Mouse (Mus musculus) midbrain, embryonic 13.5 days (tissue): ENCODE results near the gene Frmd5. TPM values are rescaled to one million over a fixed set of nuclear protein-coding genes. Genes with fewer than 3 reads are reported as not detected.
"Not testable (repeated sequence)": the region's sequence is repeated elsewhere in the genome, so short reads cannot be mapped to it uniquely, and the experiment has no call there.

Experiments
- ATAC-seq: fragments of 200-750 bp; cut with Nextera tagmentation; 2 replicates; pipeline ENCODE4 v1.8.0; 2017; ENCODE audit warnings: mild to moderate bottlenecking, moderate TSS enrichment, moderate library complexity
- H3K27ac ChIP-seq: fragments of 300-500 bp; sonication (generic); 2 replicates; pipeline ENCODE4 v1.5.1; 2015; ENCODE audit warnings: inconsistent platforms, mild to moderate bottlenecking, moderate library complexity
- H3K27me3 ChIP-seq: fragments of 300-500 bp; sonication (generic); 2 replicates; pipeline ENCODE4 v1.6.1; 2015; ENCODE audit warnings: mild to moderate bottlenecking, inconsistent platforms
- H3K36me3 ChIP-seq: fragments of 300-500 bp; sonication (generic); 2 replicates; pipeline ENCODE4 v1.6.1; 2015; ENCODE audit warnings: mild to moderate bottlenecking, inconsistent platforms
- H3K4me1 ChIP-seq: fragments of 300-500 bp; sonication (generic); replicated peaks from 2 replicates; pipeline ENCODE4 v1.6.1; 2015; ENCODE audit warnings: inconsistent platforms
- H3K4me2 ChIP-seq: fragments of 300-500 bp; sonication (generic); replicated peaks from 2 replicates; pipeline ENCODE4 v1.6.1; 2015; ENCODE audit warnings: moderate library complexity, mild to moderate bottlenecking, inconsistent platforms
- H3K4me3 ChIP-seq: fragments of 300-500 bp; sonication (generic); replicated peaks from 2 replicates; pipeline ENCODE4 v1.5.1; 2015; ENCODE audit warnings: mild to moderate bottlenecking, inconsistent platforms
- H3K9ac ChIP-seq: fragments of 300-500 bp; sonication (generic); replicated peaks from 2 replicates; pipeline ENCODE4 v1.6.1; 2015; ENCODE audit warnings: mild to moderate bottlenecking, inconsistent platforms
- H3K9me3 ChIP-seq: fragments of 300-500 bp; sonication (generic); 2 replicates; pipeline ENCODE4 v1.6.1; 2016; ENCODE audit warnings: mild to moderate bottlenecking, inconsistent platforms
- WGBS: fragments of 180-500 bp; shearing (Covaris S2); methylation state at CpG from one replicate; pipeline ENCODE4 v1.1.7; 2015; 5-methylcytosine and 5-hydroxymethylcytosine counted together
- polyA plus RNA-seq: library from polyadenylated mRNA; unstranded; fragments of >200 nt; fragmentation: Nextera tagmentation; extraction: Ambion mirVana; gene quantifications from 2 replicates; pipeline ENCODE4 v1.2.1, GENCODE M21; 2015

Frmd5 gene
- polyA plus RNA-seq: 27.7 and 31.6 TPM in 2 replicates

DNA sequence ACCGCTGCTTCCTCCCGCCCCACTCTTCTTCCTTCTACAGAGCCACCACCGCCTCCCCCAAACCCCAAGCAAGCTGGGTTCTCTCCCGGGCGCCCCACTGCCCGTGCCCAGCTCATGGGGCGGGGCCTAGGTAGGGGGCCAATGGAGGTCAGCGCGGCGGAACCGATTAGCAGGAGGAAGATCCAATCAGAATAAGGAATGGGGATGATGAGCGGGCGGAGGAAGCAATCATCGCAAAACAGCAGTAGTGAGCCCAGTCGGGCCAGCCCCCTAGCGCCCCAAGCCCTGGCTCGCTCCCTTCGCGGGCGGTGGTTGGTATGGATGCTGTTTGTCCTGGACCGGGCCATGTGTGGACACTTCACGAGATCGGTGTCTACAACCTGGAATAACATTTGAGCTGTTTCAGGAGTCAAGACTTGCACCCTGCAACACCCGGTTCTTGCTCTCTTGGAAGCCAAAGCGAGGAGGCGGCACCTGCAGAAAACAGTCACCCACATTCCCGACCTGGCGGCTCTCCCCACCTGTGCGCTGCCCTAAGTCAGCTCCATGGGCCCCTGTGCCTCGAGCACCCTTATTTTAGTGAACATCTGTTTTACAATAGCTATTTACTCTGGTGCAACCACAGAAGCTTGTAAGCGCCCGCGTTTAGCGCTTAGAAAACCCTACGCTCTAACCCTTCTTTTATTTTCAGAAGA lies at the start of gene Frmd5:
Gene Frmd5 (minus strand): TSS at position 129 of the 695 bp plus-strand sequence.
- under 1% methylated on average over 35 of the region's 35 CpGs for WGBS
- no peaks in the 10 kb centered on the region for H3K36me3 ChIP-seq
- ATAC-seq: peak; percentile 97
- peak within 1 kb of the TSS; percentile 83 for H3K4me3 ChIP-seq
- peaks cover 8% of the 10 kb centered on the region; the same call in 1 of the 2 replicates for H3K27me3 ChIP-seq
- H3K27ac ChIP-seq: peak within 1 kb of the TSS; percentile 97
- H3K9ac ChIP-seq: peak within 1 kb of the TSS; percentile 90
- H3K4me2 ChIP-seq: peak within 1 kb of the TSS; percentile 87
- peaks cover 26% of the 10 kb centered on the region for H3K4me1 ChIP-seq
- no peaks in the 10 kb centered on the region for H3K9me3 ChIP-seq

DNA sequence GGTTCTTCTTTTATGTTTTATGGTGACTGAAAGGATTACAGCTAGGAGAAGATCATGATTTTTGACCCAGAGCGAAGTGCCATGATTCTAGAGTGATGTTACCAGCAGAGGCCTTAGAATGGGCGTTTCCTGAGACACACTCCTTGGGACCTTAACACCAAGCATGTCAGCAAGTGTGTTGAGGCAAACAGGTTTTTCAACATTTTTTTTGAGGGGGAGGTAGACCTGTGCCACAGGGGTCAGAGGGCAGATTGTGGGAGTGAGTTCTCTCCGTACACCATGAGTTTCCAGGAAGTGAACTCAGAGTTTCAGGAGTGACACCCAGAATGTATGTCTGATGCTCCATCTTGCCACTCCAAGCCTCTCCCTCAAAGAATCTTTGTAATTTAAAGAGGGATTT lies 47.1 kb upstream of the Frmd5 start:
- Histone ChIP-seq H3K27ac (no peak overlapping the region), H3K27me3 (peaks cover 71% of the 10 kb centered on the region), H3K4me1 (no peaks in the 10 kb centered on the region), H3K9ac (no peak overlapping the region), H3K4me2 (no peak overlapping the region), H3K4me3 (no peak overlapping the region), H3K9me3 (no peaks in the 10 kb centered on the region), H3K36me3 (no peaks in the 10 kb centered on the region)
- 88% methylated on average over 3 of the region's 3 CpGs for WGBS
- no peak for ATAC-seq

DNA sequence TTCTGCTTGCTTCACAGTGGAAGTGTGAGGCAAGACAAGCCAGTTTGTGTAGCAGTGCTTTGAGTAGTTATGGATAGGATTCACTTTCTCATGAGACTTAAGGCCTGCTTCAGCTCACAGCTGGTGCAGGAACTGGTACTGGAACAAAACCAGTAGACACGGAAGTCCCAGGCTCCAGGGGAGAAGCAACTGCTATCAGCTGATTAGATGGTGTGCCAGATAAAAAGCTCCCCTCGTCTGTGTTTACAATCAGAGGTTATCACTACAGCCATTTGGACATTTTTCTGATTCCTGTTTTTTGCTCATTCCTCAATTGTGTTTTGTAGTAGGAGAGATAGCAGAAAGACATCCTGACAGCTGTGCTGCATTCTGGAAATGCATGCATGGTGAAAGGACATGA lies 45.2 kb upstream of the Frmd5 start:
- 74% methylated on average over 2 of the region's 2 CpGs for WGBS

DNA sequence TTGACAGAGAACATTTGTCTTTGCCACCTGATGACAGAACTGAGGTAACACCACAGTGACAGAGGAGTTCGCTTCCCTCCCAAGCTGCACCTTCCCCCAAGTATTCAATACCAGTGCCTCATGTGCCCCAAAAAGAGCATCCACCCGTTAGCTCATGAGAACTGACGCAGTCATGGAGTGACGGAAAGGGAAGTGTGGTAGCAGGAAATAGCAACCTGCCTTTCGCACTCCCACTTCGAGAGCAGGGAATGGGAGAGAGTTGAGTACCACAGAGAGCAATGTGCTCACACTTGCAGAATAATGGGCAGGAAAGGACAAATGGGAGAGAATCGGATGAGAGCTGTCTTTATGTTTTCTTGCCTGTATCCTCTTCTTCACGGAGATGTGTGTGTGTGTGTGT lies 39.2 kb upstream of the Frmd5 start:
- no peaks in the 10 kb centered on the region for H3K36me3 ChIP-seq
- no peak overlapping the region for H3K4me3 ChIP-seq
- H3K9me3 ChIP-seq: no peaks in the 10 kb centered on the region
- no peaks in the 10 kb centered on the region for H3K4me1 ChIP-seq
- no peak overlapping the region for H3K4me2 ChIP-seq
- 81% methylated on average over 8 of the region's 8 CpGs for WGBS
- H3K27me3 ChIP-seq: peaks cover 17% of the 10 kb centered on the region
- H3K27ac ChIP-seq: no peak overlapping the region
- H3K9ac ChIP-seq: no peak overlapping the region
- ATAC-seq: no peak

More for the DNA sequence above, 45.2 kb upstream of the Frmd5 start:
- no peaks in the 10 kb centered on the region for H3K4me1 ChIP-seq
- H3K27me3 ChIP-seq: peaks cover 55% of the 10 kb centered on the region
- H3K36me3 ChIP-seq: no peaks in the 10 kb centered on the region
- H3K9me3 ChIP-seq: no peaks in the 10 kb centered on the region
- no peak overlapping the region for H3K9ac ChIP-seq
- no peak for ATAC-seq
- H3K27ac ChIP-seq: no peak overlapping the region
- H3K4me2 ChIP-seq: no peak overlapping the region
- H3K4me3 ChIP-seq: no peak overlapping the region

DNA sequence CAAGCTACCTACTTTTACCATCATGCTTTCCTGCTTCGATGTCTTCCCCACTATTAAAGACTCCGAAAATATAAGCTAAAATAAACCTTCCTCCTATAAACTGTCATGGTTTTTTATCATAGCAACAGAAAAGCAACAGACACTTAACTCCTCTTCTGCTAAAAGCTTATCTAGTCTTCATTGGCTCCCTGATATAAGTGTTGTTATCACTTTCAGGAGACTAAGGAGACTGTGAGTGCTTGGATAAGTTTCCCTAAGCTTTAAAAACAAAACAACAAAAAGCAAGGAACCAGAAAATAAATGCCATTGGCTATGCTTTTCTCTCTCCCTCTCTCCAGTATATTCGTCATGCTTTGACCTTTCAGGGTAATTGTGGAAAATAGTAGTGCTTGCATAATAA lies 35.4 kb upstream of the Frmd5 start:
- no peak overlapping the region for H3K27ac ChIP-seq
- no peak overlapping the region for H3K9ac ChIP-seq
- no peaks in the 10 kb centered on the region for H3K36me3 ChIP-seq
- no peak overlapping the region for H3K4me2 ChIP-seq
- H3K4me1 ChIP-seq: no peaks in the 10 kb centered on the region
- 83% methylated on average over 3 of the region's 3 CpGs for WGBS
- no peaks in the 10 kb centered on the region for H3K9me3 ChIP-seq
- ATAC-seq: no peak
- no peak overlapping the region for H3K4me3 ChIP-seq
- H3K27me3 ChIP-seq: 0 out of 2 replicates have a peak, but pooled peaks cover 5% of the 10 kb centered on the region

DNA sequence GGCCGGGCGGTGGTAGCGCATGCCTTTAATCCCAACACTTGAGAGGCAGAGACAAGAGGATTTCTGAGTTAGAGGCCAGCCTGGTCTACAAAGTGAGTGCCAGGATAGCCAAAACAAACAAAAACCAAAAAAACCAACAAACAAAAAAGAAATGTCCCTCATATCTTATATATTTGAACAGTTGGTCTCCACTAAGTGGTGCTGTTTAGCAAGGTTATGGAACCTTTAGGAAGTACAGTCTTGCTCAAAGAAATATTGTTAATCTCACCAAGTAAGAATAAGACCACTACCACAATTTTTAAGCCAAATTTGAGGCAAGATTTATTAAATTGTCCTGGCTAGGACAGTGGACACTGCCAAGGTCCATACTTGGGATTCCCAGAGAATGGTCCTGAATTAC lies 34.6 kb upstream of the Frmd5 start:
- no peaks in the 10 kb centered on the region for H3K9me3 ChIP-seq
- WGBS: 97% methylated on average over 3 of the region's 3 CpGs

DNA sequence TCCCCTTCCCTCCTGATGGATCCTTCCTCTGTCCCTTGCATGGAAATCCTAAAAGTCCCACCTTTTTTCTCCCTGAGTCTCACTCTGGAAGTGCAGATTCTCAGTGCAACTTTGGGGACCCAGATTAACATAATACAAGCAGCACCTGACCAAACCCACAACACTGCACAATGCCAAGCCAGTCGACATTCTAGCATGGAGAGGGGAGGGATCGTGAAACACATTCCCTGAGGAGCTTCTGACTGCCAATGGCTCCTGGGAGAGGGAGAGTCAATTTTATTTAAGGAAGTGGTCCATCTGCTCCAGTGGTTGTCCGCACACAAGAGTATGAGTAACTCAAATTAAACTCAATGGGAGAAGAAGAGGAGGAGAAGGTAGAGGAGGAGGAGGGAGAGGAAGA lies 28.0 kb upstream of the Frmd5 start:
- ATAC-seq: no peak
- H3K27me3 ChIP-seq: peaks cover 3% of the 10 kb centered on the region
- WGBS: 36% methylated on average over 3 of the region's 3 CpGs

More for the DNA sequence above, 34.6 kb upstream of the Frmd5 start:
- ATAC-seq: no peak
- H3K4me2 ChIP-seq: no peak overlapping the region
- H3K27ac ChIP-seq: no peak overlapping the region
- no peak overlapping the region for H3K9ac ChIP-seq
- peaks cover 5% of the 10 kb centered on the region; the same call in 1 of the 2 replicates for H3K27me3 ChIP-seq
- H3K36me3 ChIP-seq: no peaks in the 10 kb centered on the region
- H3K4me3 ChIP-seq: no peak overlapping the region
- no peaks in the 10 kb centered on the region for H3K4me1 ChIP-seq

DNA sequence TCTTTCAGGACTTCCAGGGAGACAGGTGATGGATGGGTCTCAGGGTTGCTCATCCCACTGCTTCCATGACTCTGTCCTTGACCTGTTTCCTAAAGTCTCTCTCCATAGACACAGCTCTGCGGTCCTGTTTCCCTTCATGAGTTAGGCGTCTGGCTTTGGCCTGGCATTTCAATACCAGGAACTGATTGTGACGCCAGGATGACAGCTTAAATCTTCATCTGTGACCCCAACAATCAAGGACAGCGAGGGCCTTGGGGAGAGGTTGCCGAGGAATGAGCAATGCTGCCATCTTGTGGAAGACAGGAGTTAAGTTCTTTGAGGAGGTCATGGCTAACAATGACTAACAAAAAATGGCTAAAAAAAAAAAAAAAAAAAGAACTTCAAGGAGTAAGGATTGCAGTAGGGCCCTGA lies 25.6 kb upstream of the Frmd5 start:
- peak; percentile 60; the same call in 1 of the 2 replicates for ATAC-seq
- Histone ChIP-seq H3K27ac (no peak overlapping the region), H3K27me3 (peaks cover 3% of the 10 kb centered on the region), H3K9ac (no peak overlapping the region), H3K9me3 (no peaks in the 10 kb centered on the region), H3K4me2 (no peak overlapping the region), H3K4me3 (no peak overlapping the region), H3K4me1 (no peaks in the 10 kb centered on the region), H3K36me3 (no peaks in the 10 kb centered on the region)
- 7% methylated on average over 5 of the region's 5 CpGs for WGBS

More for the DNA sequence above, 28.0 kb upstream of the Frmd5 start:
- Histone ChIP-seq H3K27ac (no peak overlapping the region), H3K9ac (no peak overlapping the region), H3K9me3 (no peaks in the 10 kb centered on the region), H3K4me3 (no peak overlapping the region), H3K36me3 (no peaks in the 10 kb centered on the region), H3K4me2 (no peak overlapping the region), H3K4me1 (no peaks in the 10 kb centered on the region)

DNA sequence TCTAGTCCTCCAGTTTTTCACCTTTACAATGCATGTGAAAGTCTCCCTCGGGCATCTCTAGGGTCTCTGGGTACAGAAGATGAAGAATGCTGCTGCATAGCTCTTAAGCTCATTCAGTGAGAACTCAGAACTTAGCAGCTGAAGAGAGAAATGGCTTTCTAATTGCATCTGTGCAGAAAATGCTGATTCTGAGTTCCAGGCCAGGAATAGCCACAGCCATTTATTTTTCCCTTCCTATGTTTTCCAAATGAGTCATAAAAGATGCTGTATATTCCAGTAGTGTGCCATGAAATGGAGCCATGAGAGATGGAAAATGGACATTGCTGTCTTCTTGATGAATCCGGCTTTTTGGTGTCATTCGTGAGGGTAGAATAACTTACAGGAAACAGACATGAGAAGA lies 21.5 kb upstream of the Frmd5 start:
- Histone ChIP-seq H3K9ac (no peak overlapping the region), H3K4me1 (no peaks in the 10 kb centered on the region), H3K9me3 (no peaks in the 10 kb centered on the region), H3K36me3 (no peaks in the 10 kb centered on the region), H3K27me3 (no peaks in the 10 kb centered on the region), H3K27ac (no peak overlapping the region), H3K4me2 (no peak overlapping the region), H3K4me3 (no peak overlapping the region)
- whole genome bisulfite sequencing: 91% methylated on average over 3 of the region's 3 CpGs
- ATAC-seq: no peak

DNA sequence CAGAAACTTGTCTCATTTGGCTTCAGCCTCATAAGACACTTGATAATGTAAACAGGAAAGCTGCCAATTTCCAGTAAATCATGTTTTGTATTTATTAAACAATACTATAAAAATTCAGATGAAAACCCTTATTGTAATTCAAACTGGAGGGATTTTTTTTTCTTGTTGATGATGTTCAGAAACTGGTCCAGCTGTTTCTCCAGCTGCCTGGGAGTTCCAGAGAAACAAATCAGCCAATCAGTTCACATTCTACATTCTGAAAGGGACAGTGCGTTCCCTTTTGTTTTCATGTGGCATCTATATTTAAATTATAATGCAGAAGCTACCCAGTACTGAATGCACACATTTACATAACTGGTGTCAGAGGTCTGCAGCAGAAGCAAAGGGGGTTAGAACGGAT lies 19.3 kb upstream of the Frmd5 start:
- H3K27me3 ChIP-seq: no peaks in the 10 kb centered on the region
- no peak for ATAC-seq
- no peaks in the 10 kb centered on the region for H3K9me3 ChIP-seq
- WGBS: 35% methylated on average over 2 of the region's 2 CpGs
- H3K9ac ChIP-seq: no peak overlapping the region
- H3K4me2 ChIP-seq: no peak overlapping the region
- H3K4me3 ChIP-seq: no peak overlapping the region
- H3K36me3 ChIP-seq: no peaks in the 10 kb centered on the region
- no peaks in the 10 kb centered on the region for H3K4me1 ChIP-seq
- H3K27ac ChIP-seq: no peak overlapping the region

DNA sequence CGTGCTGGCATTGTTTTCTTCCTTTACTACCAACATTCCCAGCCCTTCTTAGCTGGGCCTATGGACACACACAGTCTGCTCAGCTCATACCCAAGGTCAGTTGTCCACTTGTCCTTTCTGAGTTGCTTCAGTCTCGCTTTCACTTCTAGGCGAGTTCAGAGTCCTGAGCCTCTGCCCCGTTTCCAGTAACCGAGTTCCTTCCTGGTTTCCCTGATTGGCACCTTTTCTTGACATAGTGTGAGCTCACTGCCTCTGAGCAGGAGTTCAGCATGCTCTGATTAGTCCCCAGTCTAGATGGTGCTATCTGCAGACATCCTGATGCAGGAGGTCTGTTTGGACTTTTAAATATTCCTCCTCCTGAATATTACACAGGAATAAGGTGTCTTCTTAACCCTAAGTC lies 17.8 kb upstream of the Frmd5 start:
- Histone ChIP-seq H3K4me3 (no peak overlapping the region), H3K9me3 (no peaks in the 10 kb centered on the region), H3K9ac (no peak overlapping the region), H3K4me1 (no peaks in the 10 kb centered on the region), H3K4me2 (no peak overlapping the region), H3K27me3 (no peaks in the 10 kb centered on the region), H3K36me3 (no peaks in the 10 kb centered on the region), H3K27ac (no peak overlapping the region)
- 79% methylated on average over 5 of the region's 5 CpGs for WGBS
- ATAC-seq: no peak

DNA sequence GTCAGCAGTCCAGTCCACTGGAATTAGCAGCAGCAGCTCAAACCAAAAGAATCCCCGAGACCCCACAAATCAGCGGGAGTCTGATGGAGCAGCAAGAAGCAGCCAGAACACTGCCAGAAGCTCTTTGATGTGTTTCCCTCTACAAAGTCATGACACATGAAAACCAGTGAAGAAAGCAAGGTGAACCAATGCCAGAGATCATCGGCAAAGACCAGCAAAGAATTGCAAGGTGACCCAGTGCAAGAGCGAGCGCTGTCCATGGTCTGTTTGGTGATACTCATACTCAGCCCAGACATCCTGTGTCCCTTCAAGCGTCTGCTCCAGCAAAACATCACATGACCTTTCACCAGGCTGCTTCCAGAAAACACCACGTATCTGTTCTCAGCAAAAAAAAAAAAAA lies 14.9 kb upstream of the Frmd5 start:
- Histone ChIP-seq H3K9me3 (no peaks in the 10 kb centered on the region), H3K9ac (no peak overlapping the region), H3K27me3 (no peaks in the 10 kb centered on the region), H3K4me2 (no peak overlapping the region), H3K4me1 (no peaks in the 10 kb centered on the region), H3K4me3 (no peak overlapping the region), H3K27ac (no peak overlapping the region), H3K36me3 (no peaks in the 10 kb centered on the region)
- 89% methylated on average over 7 of the region's 7 CpGs for WGBS
- ATAC-seq: no peak

DNA sequence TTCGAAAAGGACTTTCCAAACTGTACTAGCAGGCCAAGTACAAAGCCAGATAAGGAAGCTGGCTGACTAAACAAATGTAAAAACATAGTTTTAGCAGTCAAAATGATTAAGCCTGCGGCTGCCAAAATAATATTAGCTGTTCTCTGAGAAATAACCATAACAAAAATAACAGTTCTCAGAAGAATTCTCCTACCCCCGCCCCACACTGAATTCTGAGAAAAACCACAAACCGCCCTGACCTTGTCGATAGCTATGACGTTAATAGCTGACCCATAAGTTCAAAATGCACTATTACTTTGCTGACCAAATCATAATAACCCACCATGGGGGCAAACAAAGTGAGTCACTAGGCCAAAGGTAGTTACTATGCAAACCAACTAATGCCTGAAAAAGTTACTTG lies 4.0 kb upstream of the Frmd5 start:
- not testable (repeated sequence) for H3K36me3 ChIP-seq, H3K9ac ChIP-seq, H3K4me3 ChIP-seq, H3K27me3 ChIP-seq, H3K27ac ChIP-seq, H3K4me2 ChIP-seq, H3K4me1 ChIP-seq, H3K9me3 ChIP-seq, ATAC-seq
- WGBS: 89% methylated on average over 6 of the region's 6 CpGs
